Mouse (Mus musculus) skeletal muscle tissue, adult 2 months (tissue): ENCODE data around the gene Vmn2r15.

ENCODE experiments used
- DNase-seq: peaks from one replicate; pipeline ENCODE4 v3.0.0-alpha.2; 2012; ENCODE audit warnings: low read depth, low spot score

Vmn2r15 gene

DNA sequence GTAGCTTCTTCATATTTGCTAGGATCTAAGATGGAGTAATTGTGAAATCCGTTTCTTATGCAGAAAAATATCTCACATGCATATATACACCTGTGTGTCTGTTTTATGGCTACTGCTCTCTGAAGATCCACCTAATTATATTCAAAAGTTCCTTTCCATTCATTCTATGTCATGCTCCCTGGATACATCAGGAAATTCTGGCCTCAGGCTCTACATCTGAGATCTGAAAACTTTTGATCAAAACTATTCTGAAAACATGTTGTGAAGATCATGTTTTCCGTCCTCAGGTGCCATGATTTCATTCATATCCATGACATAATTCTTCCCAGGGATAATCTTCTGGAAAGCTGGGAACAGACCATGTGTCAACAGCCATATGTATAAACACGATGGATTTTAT lies at the start of gene Vmn2r15:
Vmn2r15 (minus strand) TSS at position 101 of the 400 bp plus-strand sequence.
- DNase-seq, result no peak

DNA sequence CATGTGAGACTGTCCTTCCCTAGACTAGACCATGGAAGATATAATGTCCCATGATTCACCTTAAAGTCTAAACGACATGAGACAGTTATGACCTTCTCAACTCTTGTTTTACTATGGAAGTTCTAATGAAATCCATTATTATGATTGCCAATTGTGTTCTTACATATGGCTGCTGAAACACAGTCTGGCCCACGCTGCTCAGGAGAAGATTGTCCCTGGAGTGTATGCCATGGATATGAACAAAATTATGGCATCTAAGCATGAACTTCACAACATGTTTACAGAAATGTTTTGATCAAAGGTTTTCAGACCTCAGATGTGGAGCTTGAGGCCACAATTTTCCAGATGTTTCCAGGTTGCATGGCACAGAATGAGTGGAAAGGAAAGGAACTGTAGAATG lies 32.4 kb upstream of the Vmn2r15 start, which contains the start of gene Vmn2r16:
Vmn2r16 (plus strand) TSS at position 301 of the 400 bp plus-strand sequence.
- no peak for DNase-seq

DNA sequence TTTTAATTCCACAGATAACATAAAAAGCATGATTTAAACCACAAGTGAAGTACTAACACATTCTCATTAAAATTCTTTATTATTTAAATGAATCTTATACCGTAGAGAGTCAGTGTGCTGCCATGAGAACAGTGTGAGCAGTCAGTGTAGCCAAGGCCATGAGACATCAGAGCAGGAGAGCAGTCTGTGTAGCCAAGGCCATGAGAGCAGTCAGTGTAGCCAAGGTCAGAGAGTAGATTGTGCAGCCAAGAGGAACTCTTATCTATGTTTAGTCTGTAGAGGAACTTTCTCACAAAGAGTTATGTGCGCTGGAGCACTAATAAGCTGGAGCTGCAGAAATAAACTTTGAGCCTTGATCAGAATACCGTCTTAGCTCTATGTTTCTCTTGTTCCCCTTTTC lies 2.8 kb downstream of the Vmn2r15 start:
- DNase-seq, result no peak
